ENCODE assay signal across 7 mouse cellular contexts in genomic region chr1:36444471-36445464, GRCm38 (mm10). TPM values are rescaled to one million over a fixed set of nuclear protein-coding genes. Genes with fewer than 3 reads are reported as not detected.
DNase-seq lines count a peak whose midpoint lies in the region; ATAC-seq lines count a peak whose summit lies in the region.

Gene Lman2l (minus strand): TSS chr1:36445271.

- peak within 1 kb of the TSS; percentile 91 for H3K4me3 ChIP-seq in intestine, embryonic 15.5 days (replicated peaks)
- peak within 1 kb of the TSS; percentile 89 for H3K4me3 ChIP-seq in midbrain, embryonic 10.5 days

- intact Hi-C loops in gastrocnemius, postnatal 36 days (cut with DNase I) = no loop called here
- intact Hi-C loops in left cerebral cortex, postnatal 25 days (cut with DNase I) = loop anchor here (2.0 to 5.0 kb wide), 2 partner anchors 26 to 68 kb away; partner anchors contain the start of genes Cnnm3 and Cnnm4

- H3K9me3 ChIP-seq in intestine, embryonic 15.5 days = no peaks in the 10 kb centered on the region
- no peaks in the 10 kb centered on the region for H3K9me3 ChIP-seq in midbrain, embryonic 10.5 days (replicated peaks)

- peak within 1 kb of the TSS; percentile 78 for H3K4me2 ChIP-seq in intestine, embryonic 15.5 days (replicated peaks)

- peak; percentile 100 for ATAC-seq in intestine, embryonic 15.5 days

- peak within 1 kb of the TSS; percentile 71 for H3K9ac ChIP-seq in intestine, embryonic 15.5 days

- H3K27me3 ChIP-seq in intestine, embryonic 15.5 days (replicated peaks) = no peaks in the 10 kb centered on the region
- no peaks in the 10 kb centered on the region for H3K27me3 ChIP-seq in midbrain, embryonic 10.5 days (ENCODE audit: low read depth, poor library complexity, severe bottlenecking)

- peak within 1 kb of the TSS; percentile 75 for H3K27ac ChIP-seq in intestine, embryonic 15.5 days
- peak within 1 kb of the TSS; percentile 94 for H3K27ac ChIP-seq in midbrain, embryonic 10.5 days (replicated peaks)

- 0 out of 2 replicates have a peak, but pooled peaks cover 9% of the 10 kb centered on the region for H3K4me1 ChIP-seq in intestine, embryonic 15.5 days (replicated peaks)
- peaks cover 11% of the 10 kb centered on the region for H3K4me1 ChIP-seq in midbrain, embryonic 10.5 days

- no peaks in the 10 kb centered on the region for H3K36me3 ChIP-seq in intestine, embryonic 15.5 days
- H3K36me3 ChIP-seq in midbrain, embryonic 10.5 days = peaks cover 32% of the 10 kb centered on the region

- DNase-seq in adrenal gland, adult 2 months = peak; percentile 98
- DNase-seq in embryo, embryonic 11.5 days (ENCODE audit: low read depth, low spot score) = peak; percentile 92
- peak; percentile 87 to 94 for DNase-seq in gastrocnemius, postnatal 36 days
- DNase-seq in left cerebral cortex, postnatal 25 days (ENCODE audit: low spot score in 2 of 2) = peak; percentile 97 to 99
- peak; percentile 98 for DNase-seq in midbrain, embryonic 10.5 days (ENCODE audit: low spot score)
- DNase-seq in right cerebral cortex, postnatal 4 days = peak; percentile 96

- under 1% methylated on average over 57 of the region's 57 CpGs for WGBS in intestine, embryonic 15.5 days
- 1% methylated on average over 57 of the region's 57 CpGs for WGBS in midbrain, embryonic 10.5 days

RNA-seq across cellular contexts. Expression of gene Lman2l, which starts in this region (rescaled TPM):
- 10 to 100 TPM; 50.5 to 54.5 TPM for total RNA-seq in adrenal gland, adult 2 months (2021)
- 13.7 and 15.0 TPM in 2 replicates for polyA plus RNA-seq in adrenal gland, adult 2 months (2012; rRNA removed)
- total RNA-seq in gastrocnemius, postnatal 36 days (2021) = 10 to 100 TPM; 16.5 to 19.0 TPM
- polyA plus RNA-seq in intestine, embryonic 15.5 days (2015; fragmentation: Nextera tagmentation; extraction: Ambion mirVana) = 32.7 and 33.3 TPM in 2 replicates
- total RNA-seq in left cerebral cortex, postnatal 25 days (2021) = 10 to 100 TPM; 41.3 to 46.5 TPM
- 63.5 and 69.9 TPM in 2 replicates for polyA plus RNA-seq in midbrain, embryonic 10.5 days (2016; fragmentation: Nextera tagmentation; extraction: Ambion mirVana)

Comparison
In these comparisons a context has a peak if more than half of its experiments do, and no peak if none do; other contexts are left out.
1. Peak in every context shown above with its lines: DNase-seq, ATAC-seq, H3K4me3 ChIP-seq and H3K27ac ChIP-seq.